ENCODE assay signal across 19 mouse cellular contexts in genomic region chr12:56944265-56944664, GRCm38 (mm10).
"Had no signal": no experiment of that assay in that cellular context is flagged by ENCODE, and none has a peak within 500 bp of the region (broad histone marks: within the 10 kb centered on the region; RNA-seq: fewer than 3 reads in every experiment).

No protein-coding gene starts in this region.

- H3K9me3 ChIP-seq: midbrain, embryonic 10.5 days; midbrain, embryonic 12.5 days; neural tube, embryonic 13.5 days; neural tube, embryonic 15.5 days had no signal

- H3K4me3 ChIP-seq: midbrain, embryonic 10.5 days; midbrain, embryonic 12.5 days; myocyte; neural tube, embryonic 13.5 days; neural tube, embryonic 15.5 days had no signal

- H3K4me1 ChIP-seq: midbrain, embryonic 10.5 days; midbrain, embryonic 12.5 days; neural tube, embryonic 13.5 days; neural tube, embryonic 15.5 days had no signal

- H3K9ac ChIP-seq: lung, embryonic 14.5 days; midbrain, embryonic 12.5 days; neural tube, embryonic 13.5 days; neural tube, embryonic 15.5 days had no signal

- H3K27me3 ChIP-seq: midbrain, embryonic 12.5 days; neural tube, embryonic 13.5 days; neural tube, embryonic 15.5 days had no signal

- H3K4me2 ChIP-seq: lung, embryonic 14.5 days; midbrain, embryonic 12.5 days; neural tube, embryonic 13.5 days; neural tube, embryonic 15.5 days had no signal

- DNase-seq: lung, adult 18-20 months; lung, embryonic 14.5 days; lung, postnatal 10 days; lung, postnatal 4 days; midbrain, embryonic 14.5 days; retina, postnatal 1 day; right cerebral cortex, adult 18-20 months; right cerebral cortex, postnatal 25 days; right cerebral cortex, postnatal 4 days; spleen, adult 18-20 months; thymus, adult 18-20 months; thymus, postnatal 14 days; thymus, postnatal 36 days had no signal

- ATAC-seq: midbrain, embryonic 16.5 days had no signal

- H3K27ac ChIP-seq: midbrain, embryonic 10.5 days; midbrain, embryonic 12.5 days; neural tube, embryonic 13.5 days; neural tube, embryonic 15.5 days had no signal

- H3K36me3 ChIP-seq: midbrain, embryonic 10.5 days; midbrain, embryonic 12.5 days; neural tube, embryonic 13.5 days; neural tube, embryonic 15.5 days had no signal
